Mouse (Mus musculus) mammary gland, adult 2 months (tissue): Measurements from ENCODE around the gene Reg3a. TPM values are rescaled to one million over a fixed set of nuclear protein-coding genes. Genes with fewer than 3 reads are reported as not detected.

Experiments used
- polyA plus RNA-seq: library from polyadenylated mRNA; depleted of rRNA; stranded (reverse); fragments of >200 nt; gene quantifications from 2 replicates; pipeline ENCODE4 v1.2.3, GENCODE M21; 2012; ENCODE audit warnings: low replicate concordance; rRNA removed

Reg3a gene
- not detected in 2 replicates for polyA plus RNA-seq

GRCm38 (mm10) chr6:78380409-78380808 is at the start of gene Reg3a:
Gene Reg3a, plus strand, starts transcription at chr6:78380709.

GRCm38 (mm10) chr6:78370357-78370756 is 10.2 kb upstream of the Reg3a start, which contains the start of gene Reg3b:
Gene Reg3b, plus strand, starts transcription at chr6:78370657.

GRCm38 (mm10) chr6:78378765-78379164 is 1.7 kb upstream of the Reg3a start, which contains the start of gene Reg3d:
Gene Reg3d, minus strand, starts transcription at chr6:78378865.

GRCm38 (mm10) chr6:78395323-78395722 is 14.8 kb downstream of the Reg3a start, which contains the start of gene Reg2:
Gene Reg2, plus strand, starts transcription at chr6:78395623.

GRCm38 (mm10) chr6:78422411-78422810 is 41.9 kb downstream of the Reg3a start, which contains the start of gene Reg1:
Gene Reg1, plus strand, starts transcription at chr6:78422711.

Other genes with a start within 250 kb of the Reg3a start
- not detected in 2 replicates for gene Reg3b, start 10.1 kb upstream of the Reg3a start, polyA plus RNA-seq
- gene Reg3d, start 1.8 kb upstream of the Reg3a start, polyA plus RNA-seq, result not detected in 2 replicates
- gene Reg2, start 14.9 kb downstream of the Reg3a start, polyA plus RNA-seq, result not detected in 2 replicates
- 0.33 TPM in 1 of 2 replicates, not detected in the other for gene Reg1, start 42.0 kb downstream of the Reg3a start, polyA plus RNA-seq
- gene Reg3g, start 88.2 kb downstream of the Reg3a start, polyA plus RNA-seq, result 1.3 TPM in 1 of 2 replicates, not detected in the other